Mouse (Mus musculus): Measurements from ENCODE around the gene Rnd2. TPM values are rescaled to one million over a fixed set of nuclear protein-coding genes. Genes with fewer than 3 reads are reported as not detected.
"Not testable (repeated sequence)": the region's sequence is repeated elsewhere in the genome, so short reads cannot be mapped to it uniquely, and the experiment has no call there.

Rnd2 gene
- polyA plus RNA-seq, 1 experiment from 2014 or later: 16.0 TPM

- Histone ChIP-seq H3K4me3 (replicated peaks) (no peak overlapping the region), H3K9me3 (no peaks in the 10 kb centered on the region), H3K27me3 (replicated peaks) (no peaks in the 10 kb centered on the region), H3K4me1 (peaks cover 7% of the 10 kb centered on the region), H3K27ac (no peak overlapping the region), H3K36me3 (peaks cover 35% of the 10 kb centered on the region), H3K9ac (no peak overlapping the region), H3K4me2 (no peak overlapping the region)
- WGBS: 93% methylated on average over 9 of the region's 9 CpGs
- ATAC-seq (ENCODE audit: insufficient read depth, low FRiP score, low read depth): no peak
These were observed 33.5 kb upstream of the Rnd2 start for GRCm38 (mm10) chr11:101431327-101431726.

GRCm38 (mm10) chr11:101433396-101433795 lies 31.4 kb upstream of the Rnd2 start:
- H3K4me1 ChIP-seq: no peaks in the 10 kb centered on the region
- peaks cover 35% of the 10 kb centered on the region for H3K36me3 ChIP-seq
- 89% methylated on average over 13 of the region's 13 CpGs for WGBS
- H3K27me3 ChIP-seq (replicated peaks): no peaks in the 10 kb centered on the region
- H3K9me3 ChIP-seq: no peaks in the 10 kb centered on the region
- no peak overlapping the region for H3K4me2 ChIP-seq
- no peak overlapping the region for H3K4me3 ChIP-seq (replicated peaks)
- ATAC-seq (ENCODE audit: insufficient read depth, low FRiP score, low read depth): no peak
- no peak overlapping the region for H3K9ac ChIP-seq
- no peak overlapping the region for H3K27ac ChIP-seq

GRCm38 (mm10) chr11:101435831-101436230 lies 29.0 kb upstream of the Rnd2 start:
- 65% methylated on average over 4 of the region's 4 CpGs for WGBS
- 0 out of 2 replicates have a peak, but pooled peaks have one; percentile 50 for ATAC-seq (ENCODE audit: insufficient read depth, low FRiP score, low read depth)
- Histone ChIP-seq H3K9ac (no peak overlapping the region), H3K4me3 (replicated peaks) (no peak overlapping the region), H3K27me3 (replicated peaks) (no peaks in the 10 kb centered on the region), H3K4me1 (no peaks in the 10 kb centered on the region), H3K27ac (no peak overlapping the region), H3K36me3 (peaks cover 21% of the 10 kb centered on the region), H3K4me2 (no peak overlapping the region), H3K9me3 (no peaks in the 10 kb centered on the region)

- Histone ChIP-seq H3K27me3 (replicated peaks) (no peaks in the 10 kb centered on the region), H3K4me1 (no peaks in the 10 kb centered on the region), H3K9me3 (no peaks in the 10 kb centered on the region), H3K4me3 (replicated peaks) (no peak overlapping the region), H3K9ac (no peak overlapping the region), H3K36me3 (peaks cover 14% of the 10 kb centered on the region), H3K4me2 (no peak overlapping the region), H3K27ac (no peak overlapping the region)
- ATAC-seq (ENCODE audit: insufficient read depth, low FRiP score, low read depth): no peak
- 83% methylated on average over 4 of the region's 4 CpGs for WGBS
These were observed 27.9 kb upstream of the Rnd2 start for GRCm38 (mm10) chr11:101436916-101437315.

DNA sequence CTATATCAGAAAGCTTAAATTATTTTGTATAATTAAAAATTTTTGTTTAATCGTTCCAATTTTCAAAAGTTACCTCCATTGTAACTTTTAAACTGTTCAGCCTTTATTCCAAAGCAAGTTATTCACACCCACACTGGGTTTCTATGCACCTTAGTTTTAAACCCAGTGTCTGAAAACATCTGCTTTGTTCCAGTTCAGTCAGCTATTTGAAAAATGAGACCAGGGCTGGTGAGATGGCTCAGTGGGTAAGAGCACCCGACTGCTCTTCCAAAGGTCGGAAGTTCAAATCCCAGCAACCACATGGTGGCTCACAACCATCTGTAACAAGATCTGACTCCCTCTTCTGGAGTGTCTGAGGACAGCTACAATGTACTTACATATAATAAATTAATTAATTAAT lies 26.8 kb upstream of the Rnd2 start:
- H3K4me2 ChIP-seq; H3K27me3 ChIP-seq (replicated peaks); H3K9ac ChIP-seq; H3K4me1 ChIP-seq; ATAC-seq (ENCODE audit: insufficient read depth, low FRiP score, low read depth); H3K9me3 ChIP-seq; H3K4me3 ChIP-seq (replicated peaks); H3K36me3 ChIP-seq; H3K27ac ChIP-seq: not testable (repeated sequence)
- WGBS: 61% methylated on average over 3 of the region's 3 CpGs

DNA sequence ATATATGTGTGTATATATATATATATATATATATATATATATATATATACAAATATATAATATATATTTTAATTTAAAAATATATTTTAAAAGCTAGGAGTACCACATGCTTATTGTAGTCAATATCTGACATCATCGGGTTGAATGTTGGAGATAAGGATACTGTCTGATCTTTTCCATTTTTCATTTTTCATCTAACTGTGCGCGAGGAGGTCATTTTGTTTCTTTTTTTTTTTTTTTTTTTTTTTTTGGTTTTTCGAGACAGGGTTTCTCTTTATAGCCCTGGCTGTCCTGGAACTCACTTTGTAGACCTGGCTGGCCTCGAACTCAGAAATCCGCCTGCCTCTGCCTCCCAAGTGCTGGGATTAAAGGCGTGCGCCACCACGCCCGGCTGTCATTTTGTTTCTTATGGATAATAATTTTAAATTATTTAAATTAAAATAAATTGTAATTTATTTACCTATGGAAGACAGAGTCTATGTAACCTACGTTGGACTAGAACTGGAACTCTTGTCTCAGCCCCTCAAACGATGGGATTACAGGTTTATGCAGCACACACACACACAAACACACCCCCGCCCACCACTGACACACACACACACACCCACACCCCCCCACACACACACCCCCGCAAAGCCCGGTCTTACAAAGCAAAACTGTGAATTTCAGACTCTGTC lies 23.2 kb upstream of the Rnd2 start:
- not testable (repeated sequence) for H3K9me3 ChIP-seq; ATAC-seq (ENCODE audit: insufficient read depth, low FRiP score, low read depth); H3K27ac ChIP-seq; H3K27me3 ChIP-seq (replicated peaks); H3K9ac ChIP-seq
- H3K4me3 ChIP-seq (replicated peaks): peak overlapping the region; percentile 81
- WGBS: 32% methylated on average over 15 of the region's 15 CpGs
- H3K36me3 ChIP-seq: peaks cover 20% of the 10 kb centered on the region
- H3K4me1 ChIP-seq: peaks cover 12% of the 10 kb centered on the region; the same call in 1 of the 2 replicates
- peak overlapping the region; percentile 52 for H3K4me2 ChIP-seq

DNA sequence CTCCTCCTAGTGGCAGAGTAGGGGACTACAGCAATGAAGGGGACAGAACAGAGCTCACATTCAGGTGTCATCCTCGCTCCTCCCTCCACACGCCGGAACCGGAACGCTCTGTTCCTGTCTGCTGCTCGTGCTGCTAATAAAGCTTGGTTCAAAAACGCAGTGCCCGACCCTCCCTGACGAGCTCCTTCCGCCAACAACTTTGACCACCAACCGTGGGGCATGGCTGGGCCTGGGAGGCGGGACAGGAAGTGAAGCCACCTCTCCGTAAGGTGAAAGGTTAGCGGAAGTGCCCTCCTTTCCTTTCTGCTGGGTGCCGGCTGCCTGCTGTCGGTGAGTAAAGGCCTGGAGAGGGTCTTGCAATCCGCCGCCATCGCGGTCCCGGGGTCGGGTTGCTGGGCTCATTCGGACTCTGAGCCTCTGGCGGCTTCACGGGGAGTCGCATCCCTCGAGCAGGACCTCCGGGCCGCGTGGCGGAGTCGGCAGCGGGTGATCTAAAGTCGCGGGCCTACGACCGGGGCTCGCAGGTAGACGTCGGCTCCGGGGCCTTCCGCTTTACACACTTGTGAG lies 22.6 kb upstream of the Rnd2 start, which contains the start of gene Rpl27:
TSS of gene Rpl27 (plus strand) at position 172 of the 567 bp plus-strand sequence.
- Histone ChIP-seq H3K4me2 (peak within 1 kb of the TSS; percentile 88), H3K9me3 (no peaks in the 10 kb centered on the region), H3K4me1 (peaks cover 12% of the 10 kb centered on the region; the same call in 1 of the 2 replicates), H3K27me3 (replicated peaks) (no peaks in the 10 kb centered on the region), H3K36me3 (peaks cover 20% of the 10 kb centered on the region), H3K4me3 (replicated peaks) (peak within 1 kb of the TSS; percentile 81), H3K27ac (peak within 1 kb of the TSS; percentile 84), H3K9ac (peak within 1 kb of the TSS; percentile 89)
- under 1% methylated on average over 42 of the region's 42 CpGs for WGBS
- peak; percentile 99 for ATAC-seq (ENCODE audit: insufficient read depth, low FRiP score, low read depth)

- Histone ChIP-seq H3K27ac (peak overlapping the region; percentile 84), H3K4me1 (peaks cover 12% of the 10 kb centered on the region; the same call in 1 of the 2 replicates), H3K4me3 (replicated peaks) (peak overlapping the region; percentile 81), H3K9me3 (no peaks in the 10 kb centered on the region), H3K36me3 (peaks cover 20% of the 10 kb centered on the region), H3K9ac (peak overlapping the region; percentile 89), H3K27me3 (replicated peaks) (no peaks in the 10 kb centered on the region), H3K4me2 (peak overlapping the region; percentile 88)
- ATAC-seq (ENCODE audit: insufficient read depth, low FRiP score, low read depth): no peak
- under 1% methylated on average over 14 of the region's 14 CpGs for WGBS
These were observed 22.0 kb upstream of the Rnd2 start for GRCm38 (mm10) chr11:101442760-101443159.

DNA sequence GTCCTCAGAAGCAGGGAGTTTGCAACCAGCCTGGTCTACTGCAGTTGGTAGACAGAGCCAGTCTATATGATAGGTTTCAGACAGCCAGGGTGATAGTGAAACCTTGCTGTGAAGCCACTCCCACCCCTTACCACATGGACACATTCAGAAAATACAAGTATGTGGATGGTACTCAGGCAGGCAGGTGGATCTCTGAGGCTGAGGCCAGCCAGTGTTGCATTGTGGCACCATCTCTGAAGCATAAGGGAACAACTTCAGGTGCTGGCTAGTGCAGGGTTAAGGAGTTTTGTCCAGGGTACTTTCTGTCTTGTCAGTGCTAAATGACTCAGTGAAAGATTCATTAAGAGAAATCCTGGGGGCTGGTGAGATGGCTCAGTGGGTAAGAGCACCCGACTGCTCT lies 18.5 kb upstream of the Rnd2 start:
- Histone ChIP-seq H3K9ac (no peak overlapping the region), H3K27ac (no peak overlapping the region), H3K4me3 (replicated peaks) (no peak overlapping the region), H3K4me1 (peaks cover 23% of the 10 kb centered on the region), H3K4me2 (no peak overlapping the region), H3K9me3 (no peaks in the 10 kb centered on the region), H3K36me3 (peaks cover 20% of the 10 kb centered on the region), H3K27me3 (replicated peaks) (no peaks in the 10 kb centered on the region)
- WGBS: 83% methylated on average over 1 of the region's 1 CpGs
- no peak for ATAC-seq (ENCODE audit: insufficient read depth, low FRiP score, low read depth)

DNA sequence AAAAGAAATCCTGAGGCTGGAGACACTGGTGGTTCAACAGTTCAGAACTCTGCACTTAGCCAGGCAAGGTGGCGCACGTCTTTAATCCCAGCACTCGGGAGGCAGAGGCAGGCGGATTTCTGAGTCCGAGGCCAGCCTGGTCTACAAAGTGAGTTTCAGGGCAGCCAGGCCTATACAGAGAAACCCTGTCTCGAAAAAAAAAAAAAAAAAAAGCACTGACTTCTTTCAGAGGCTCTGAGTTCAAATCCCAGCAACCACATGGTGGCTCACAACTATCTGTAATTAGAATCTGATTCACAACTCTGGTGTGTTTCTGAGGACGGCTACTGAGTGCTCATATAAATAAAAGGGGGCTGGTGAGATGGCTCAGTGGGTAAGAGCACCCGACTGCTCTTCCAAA lies 17.9 kb upstream of the Rnd2 start:
- not testable (repeated sequence) for ATAC-seq (ENCODE audit: insufficient read depth, low FRiP score, low read depth)
- WGBS: 93% methylated on average over 8 of the region's 8 CpGs

DNA sequence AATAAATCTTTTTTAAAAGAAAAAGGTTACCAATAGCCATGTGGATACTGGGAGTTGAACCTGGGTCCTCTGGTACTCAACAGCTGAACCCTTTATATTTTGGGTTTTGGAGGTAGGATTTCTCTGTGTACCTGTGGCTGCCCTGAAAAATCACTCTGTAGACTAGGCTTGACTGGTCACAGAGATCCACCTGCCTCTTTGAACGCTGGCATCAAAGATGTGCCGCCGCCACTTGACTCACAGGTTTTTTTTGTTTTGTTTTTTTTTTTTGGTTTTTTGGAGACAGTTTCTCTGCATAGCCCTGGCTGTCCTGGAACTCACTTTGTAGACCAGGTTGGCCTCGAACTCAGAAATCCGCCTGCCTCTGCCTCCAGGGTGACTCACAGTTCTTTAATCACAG lies 17.0 kb upstream of the Rnd2 start:
- Histone ChIP-seq H3K4me3 (replicated peaks) (peak overlapping the region; percentile 53), H3K36me3 (peaks cover 20% of the 10 kb centered on the region), H3K4me1 (peaks cover 23% of the 10 kb centered on the region), H3K9me3 (no peaks in the 10 kb centered on the region), H3K9ac (no peak overlapping the region), H3K4me2 (peak overlapping the region; percentile 54), H3K27ac (peak overlapping the region; percentile 82), H3K27me3 (replicated peaks) (no peaks in the 10 kb centered on the region)
- ATAC-seq (ENCODE audit: insufficient read depth, low FRiP score, low read depth): no peak
- WGBS: 89% methylated on average over 5 of the region's 5 CpGs

More for the DNA sequence above, 17.9 kb upstream of the Rnd2 start:
- H3K4me2 ChIP-seq; H3K27me3 ChIP-seq (replicated peaks); H3K27ac ChIP-seq; H3K9me3 ChIP-seq; H3K4me3 ChIP-seq (replicated peaks); H3K9ac ChIP-seq: not testable (repeated sequence)
- H3K36me3 ChIP-seq: peaks cover 20% of the 10 kb centered on the region
- H3K4me1 ChIP-seq: peaks cover 23% of the 10 kb centered on the region

DNA sequence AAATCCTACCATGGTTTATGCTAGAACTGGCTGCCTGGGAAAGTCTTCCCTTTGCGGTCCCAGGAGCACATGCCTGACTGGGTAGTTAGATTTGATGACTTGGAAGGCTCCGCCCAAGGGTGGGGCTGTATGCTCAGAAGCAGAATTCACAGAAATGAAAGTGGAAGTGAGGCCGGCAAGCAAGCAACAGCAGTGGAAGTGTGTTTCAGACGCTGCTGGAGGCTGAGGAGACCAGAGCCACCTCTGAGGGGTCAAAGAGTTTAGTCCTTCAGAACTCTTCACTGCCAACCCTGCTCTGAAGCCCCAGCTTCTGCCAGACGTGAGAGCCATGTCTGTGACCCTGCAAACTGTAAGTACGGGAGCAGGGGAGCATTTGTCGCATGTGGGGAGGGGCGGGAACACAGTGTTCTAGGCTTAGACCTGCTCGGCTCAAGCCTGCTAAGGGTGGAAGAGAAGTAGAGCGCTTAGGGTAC lies 16.5 kb upstream of the Rnd2 start, which contains the start of gene Ifi35:
TSS of gene Ifi35 (plus strand) at position 134 of the 473 bp plus-strand sequence.
- ATAC-seq (ENCODE audit: insufficient read depth, low FRiP score, low read depth): peak; percentile 84
- Histone ChIP-seq H3K27ac (peak within 1 kb of the TSS; percentile 82), H3K4me3 (replicated peaks) (peak within 1 kb of the TSS; percentile 53), H3K36me3 (peaks cover 20% of the 10 kb centered on the region), H3K9ac (peak within 1 kb of the TSS; percentile 37; the same call in 1 of the 2 replicates), H3K9me3 (no peaks in the 10 kb centered on the region), H3K4me2 (peak within 1 kb of the TSS; percentile 54), H3K4me1 (peaks cover 23% of the 10 kb centered on the region), H3K27me3 (replicated peaks) (no peaks in the 10 kb centered on the region)
- 12% methylated on average over 10 of the region's 10 CpGs for WGBS

All from stomach, embryonic 15.5 days (tissue).